Mouse (Mus musculus): ENCODE data around the gene Ptprm.

Gene Ptprm

DNA sequence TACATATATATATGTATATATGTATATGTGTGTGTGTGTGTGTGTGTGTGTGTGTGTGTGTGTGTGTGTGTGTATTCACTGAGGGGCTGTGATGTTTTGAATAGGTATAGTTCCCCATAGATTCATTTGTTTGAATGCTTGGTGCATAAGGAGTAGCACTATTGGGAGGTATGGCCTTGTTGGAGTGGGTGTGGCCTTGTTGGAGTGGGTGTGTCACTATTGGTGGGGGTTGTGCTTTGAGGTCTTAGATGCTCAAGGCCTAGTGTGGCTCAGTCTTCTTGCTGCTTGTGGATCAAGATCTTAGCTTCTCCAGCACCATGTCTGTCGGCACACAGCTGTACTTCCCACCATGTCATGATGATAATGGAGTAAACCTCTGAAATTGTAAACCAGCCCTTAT, 138.9 kb downstream of the Ptprm start:
- DNase-seq (ENCODE audit: low read depth): no peak

DNA sequence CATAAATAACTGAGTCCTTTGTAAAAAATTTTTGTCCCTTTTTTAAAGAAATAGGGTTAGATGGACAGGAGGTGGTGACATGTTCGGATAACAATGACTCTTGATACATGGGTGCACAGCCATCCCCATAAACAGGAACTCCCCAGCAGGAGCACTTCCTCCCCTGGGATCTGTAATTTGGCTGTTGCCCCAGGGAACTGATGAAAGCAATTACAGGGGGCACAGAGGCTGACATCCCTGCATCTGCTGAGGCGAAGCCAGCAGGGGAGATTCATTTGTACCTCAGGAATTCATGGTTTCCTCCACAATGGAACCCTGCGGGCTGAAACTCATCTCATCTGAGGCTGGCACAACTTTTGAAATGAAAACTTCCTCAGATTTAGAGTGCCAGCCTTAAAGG, 140.5 kb downstream of the Ptprm start:
- no peak for DNase-seq (ENCODE audit: low read depth)

DNA sequence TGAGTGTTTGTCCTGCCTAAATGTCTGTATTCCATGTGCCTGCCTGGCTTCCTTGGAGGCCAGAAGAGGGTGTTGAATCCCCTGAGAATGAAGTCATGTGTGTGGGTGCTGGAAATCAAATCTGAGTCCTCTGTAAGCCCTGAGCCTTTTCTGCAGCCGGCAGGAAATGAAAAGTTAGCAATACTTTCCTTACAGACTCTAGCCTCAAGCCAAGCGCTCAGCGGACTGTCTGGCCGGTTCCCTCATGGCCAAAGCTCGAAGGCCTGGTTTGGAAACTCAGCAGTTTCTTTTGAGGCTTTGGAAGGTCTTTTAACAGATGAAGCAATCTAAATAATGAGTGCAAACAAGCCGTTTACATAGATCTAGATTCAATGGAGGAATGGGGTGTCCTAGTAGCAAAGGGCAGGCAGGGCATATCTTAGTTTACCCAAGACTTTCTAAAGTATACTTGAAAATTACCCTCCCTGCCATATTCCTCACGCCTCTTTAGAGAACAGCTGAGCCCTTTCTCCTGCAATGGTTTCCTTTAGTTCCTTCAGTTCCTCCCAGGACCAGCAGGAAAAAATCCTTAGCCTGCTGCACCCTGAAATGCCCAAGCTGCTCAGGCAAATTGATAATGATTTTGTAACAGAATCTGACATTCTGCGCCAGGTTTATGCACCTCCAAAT, 144.4 kb downstream of the Ptprm start:
- no peak for DNase-seq (ENCODE audit: low read depth)

DNA sequence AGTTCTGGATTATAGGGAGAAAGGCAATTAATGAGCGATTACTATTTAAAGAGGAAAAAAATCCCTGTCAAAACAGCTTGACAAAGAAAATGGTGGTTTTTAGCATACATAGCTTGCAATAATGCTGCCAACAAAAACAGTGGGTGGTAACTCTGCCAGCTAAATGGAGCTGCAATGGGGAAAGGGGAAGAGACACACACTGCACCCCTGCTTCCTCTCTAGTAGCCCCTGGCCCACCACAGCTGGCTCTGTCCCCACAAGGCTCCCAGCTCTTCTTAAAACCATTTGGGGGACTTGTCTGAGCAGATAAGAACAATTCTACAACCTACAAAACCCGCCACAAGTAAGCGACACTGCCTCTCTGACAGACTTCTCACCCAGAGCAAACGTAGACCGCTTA, 145.7 kb downstream of the Ptprm start:
- DNase-seq (ENCODE audit: low read depth): no peak

DNA sequence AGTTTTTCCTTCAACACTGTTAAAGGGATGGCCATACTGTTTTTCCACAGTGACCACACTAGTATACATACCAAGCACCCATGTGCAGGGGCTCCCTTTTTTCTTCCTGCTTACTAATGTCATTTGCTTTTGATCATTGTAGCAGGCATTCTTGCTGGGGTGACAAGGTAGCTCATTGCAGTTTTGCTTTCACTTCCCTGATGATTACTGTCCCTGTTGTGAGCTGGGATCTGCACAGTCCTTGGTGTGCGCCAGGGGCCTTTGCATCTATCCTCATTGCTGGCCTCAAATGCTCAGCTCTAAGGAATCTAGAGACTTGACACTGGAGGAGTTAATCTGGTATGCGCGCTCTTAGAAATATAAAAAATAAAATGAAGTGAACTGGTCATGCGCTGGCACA, 147.3 kb downstream of the Ptprm start:
- DNase-seq (ENCODE audit: low read depth): no peak

DNA sequence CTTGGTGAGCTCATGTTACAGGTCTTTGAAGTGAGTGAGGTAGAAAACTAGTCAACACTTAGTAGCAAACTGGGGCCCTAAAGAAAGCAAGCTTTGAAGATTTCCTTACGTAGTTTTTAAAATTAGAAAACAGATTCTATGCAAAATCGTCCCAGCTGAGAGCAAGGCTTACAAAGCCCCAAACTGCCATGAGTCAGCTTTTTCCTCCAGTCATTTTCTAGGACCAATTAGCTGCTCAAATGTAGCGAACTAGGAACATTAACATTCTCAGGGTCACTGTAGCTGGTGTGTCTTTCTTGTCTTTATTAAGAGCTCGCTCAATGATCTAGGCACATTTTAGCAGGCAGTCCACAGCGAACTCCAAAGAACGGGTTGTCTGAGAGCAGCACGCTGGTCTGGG, 153.1 kb downstream of the Ptprm start:
- no peak for DNase-seq (ENCODE audit: low read depth)

DNA sequence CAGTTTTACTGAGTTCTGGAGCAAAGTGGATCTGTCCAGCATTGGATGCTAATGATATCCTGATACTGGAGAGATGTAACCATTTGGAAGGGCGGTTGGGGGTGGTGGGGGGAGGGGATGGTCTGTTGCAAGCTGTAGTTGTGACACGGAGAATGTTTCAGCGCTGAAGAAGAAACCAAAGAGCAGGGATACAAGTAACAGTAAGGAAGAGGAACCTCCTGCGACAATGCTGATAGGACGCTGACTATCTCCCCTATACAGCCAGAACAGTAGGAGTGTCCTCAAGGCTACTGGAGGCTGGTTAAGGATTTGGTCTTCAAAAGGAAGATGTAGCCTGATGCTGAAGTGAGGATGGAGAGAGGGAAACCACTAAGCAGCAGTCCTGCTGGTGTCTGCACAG, 160.5 kb downstream of the Ptprm start:
- no peak for DNase-seq (ENCODE audit: low read depth)

DNA sequence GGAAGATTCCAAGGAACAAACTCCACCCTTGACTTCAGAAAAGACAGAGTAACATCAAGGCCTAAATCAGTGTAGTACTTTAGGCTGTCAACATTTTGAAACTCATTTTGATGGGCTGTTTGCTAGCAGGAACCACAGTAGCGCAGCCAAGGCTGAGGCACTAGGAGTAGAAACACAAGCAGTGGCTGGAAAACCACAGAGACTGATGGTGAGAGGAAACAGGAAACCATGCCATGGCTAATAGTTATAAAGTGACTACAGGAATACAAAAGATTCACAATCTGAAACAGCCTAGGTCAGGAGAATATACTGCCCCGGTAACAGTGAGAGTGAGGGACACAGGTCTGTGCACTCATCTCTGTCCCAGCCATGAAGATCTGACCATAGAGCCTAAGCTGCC, 165.7 kb downstream of the Ptprm start:
- DNase-seq (ENCODE audit: low read depth): no peak

DNA sequence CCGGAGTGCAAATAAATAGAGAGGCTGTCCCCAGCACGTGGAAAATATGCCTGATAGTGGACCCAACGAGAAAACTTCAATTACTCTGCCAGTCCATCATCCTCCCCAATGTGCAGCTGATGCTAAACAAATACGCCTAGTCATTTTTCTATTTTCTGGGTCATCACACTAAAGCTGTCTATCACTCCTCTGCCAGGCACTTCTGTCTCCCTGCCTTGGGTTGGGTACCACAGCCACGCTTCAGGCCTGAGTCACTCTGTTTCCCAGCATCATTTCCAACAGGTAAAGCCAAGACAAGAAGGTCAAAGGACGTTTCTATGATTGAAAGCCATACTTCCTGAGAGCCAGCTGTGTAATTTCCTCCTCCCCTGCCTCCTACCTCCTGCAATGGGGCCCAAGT, 167.4 kb downstream of the Ptprm start:
- DNase-seq (ENCODE audit: low read depth): no peak

DNA sequence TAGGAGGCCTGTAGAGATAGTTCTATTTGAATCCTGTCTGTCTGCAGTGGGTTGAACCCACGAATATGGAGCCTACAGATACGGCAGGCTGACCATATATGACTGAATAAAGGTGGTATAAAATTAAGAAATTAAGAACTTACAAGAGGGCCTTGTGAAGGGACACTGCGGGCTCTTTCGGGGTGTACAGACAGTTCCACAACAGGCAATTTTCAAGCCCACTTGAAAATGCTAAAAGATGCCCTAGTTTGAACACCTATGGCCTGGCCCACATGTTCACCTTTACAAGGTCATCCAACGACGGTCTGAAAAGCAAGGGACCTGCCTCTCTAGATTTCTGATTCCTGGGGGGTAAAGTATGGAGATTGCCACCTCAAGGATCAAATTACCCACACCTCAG, 168.3 kb downstream of the Ptprm start:
- no peak for DNase-seq (ENCODE audit: low read depth)

DNA sequence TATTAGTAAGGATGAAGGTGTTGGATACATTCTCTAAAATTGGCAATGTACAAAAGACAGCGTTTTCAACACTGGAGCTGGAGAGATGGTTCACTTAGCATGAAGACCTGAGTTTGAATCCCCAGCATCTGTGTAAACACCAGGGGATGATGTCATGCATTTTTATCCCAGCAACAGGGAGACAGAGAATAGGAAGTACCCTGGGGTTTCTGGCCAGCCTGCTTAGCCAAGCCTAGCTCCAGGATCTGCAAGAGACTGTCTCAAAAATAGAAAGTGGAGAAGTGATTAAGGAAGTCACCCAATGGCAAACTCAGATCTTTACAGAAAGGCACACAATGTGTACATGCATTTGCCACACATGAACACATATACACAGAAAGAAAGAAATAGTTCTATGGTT, 174.8 kb downstream of the Ptprm start:
- no peak for DNase-seq (ENCODE audit: low read depth)

DNA sequence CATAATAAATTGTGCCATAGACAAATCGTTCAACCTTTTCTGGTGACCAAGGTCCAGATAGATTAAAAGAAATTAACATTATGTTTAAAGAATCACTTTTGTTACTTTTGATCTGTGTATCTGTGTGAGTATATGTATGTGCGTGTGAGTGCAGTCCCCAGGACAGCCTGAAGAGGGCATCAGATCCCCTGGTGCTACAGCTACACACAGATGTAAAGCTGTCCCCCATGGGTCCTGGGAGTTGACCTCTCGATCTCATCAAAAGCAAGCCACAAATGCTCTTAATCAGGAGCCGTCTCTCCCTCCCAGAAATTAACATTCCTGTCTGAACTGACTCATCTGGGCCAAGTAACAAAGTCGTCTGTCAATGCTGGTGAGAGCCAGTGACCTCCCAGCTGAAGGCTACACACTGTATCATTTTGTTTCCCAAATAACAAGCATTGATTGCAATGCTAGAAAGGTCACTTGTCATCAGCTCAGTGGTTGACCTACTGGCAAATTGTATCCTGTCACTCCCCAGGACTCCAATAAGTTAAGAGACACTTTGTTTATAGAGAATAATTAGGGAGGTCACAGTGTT, 175.5 kb downstream of the Ptprm start:
- no peak for DNase-seq (ENCODE audit: low read depth)

DNA sequence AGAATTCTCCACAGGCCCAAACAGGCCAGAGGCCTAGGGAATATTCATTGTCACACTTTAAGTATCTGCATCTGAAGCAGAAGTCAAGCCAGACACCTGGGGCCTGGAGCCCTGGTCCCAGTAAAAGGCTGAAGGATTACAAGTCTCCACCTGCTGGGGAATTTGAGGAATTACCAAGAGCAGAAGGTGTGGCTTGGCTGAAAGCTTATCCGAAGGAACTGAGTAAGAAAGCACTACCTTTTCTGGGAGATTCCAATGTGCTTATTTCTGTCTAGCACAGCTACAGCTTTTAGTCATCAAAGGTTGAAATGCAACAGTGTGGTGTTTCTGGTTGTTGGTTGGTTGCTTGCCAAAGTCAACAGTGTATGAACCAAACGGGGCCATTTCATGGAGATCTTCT, 178.4 kb downstream of the Ptprm start:
- DNase-seq (ENCODE audit: low read depth): no peak

DNA sequence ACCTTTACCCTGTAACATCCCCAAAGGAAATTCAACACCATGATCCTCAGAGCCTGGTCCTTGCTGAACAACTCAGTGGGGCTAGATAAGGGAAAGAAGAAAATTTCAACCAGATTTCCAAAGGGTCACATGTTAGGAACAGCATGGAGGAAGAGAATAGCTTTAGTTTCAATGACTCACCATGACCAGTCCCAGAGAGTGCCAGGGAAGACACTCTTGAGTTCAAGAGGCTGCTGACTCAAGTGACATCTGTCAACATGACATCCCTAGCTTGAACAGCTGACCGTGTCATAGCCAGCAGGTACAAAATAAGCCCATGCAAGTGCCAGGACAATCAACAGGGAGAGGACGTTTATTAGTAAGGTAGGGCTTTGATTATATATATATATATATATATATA, 182.9 kb downstream of the Ptprm start:
- no peak for DNase-seq (ENCODE audit: low read depth)

DNA sequence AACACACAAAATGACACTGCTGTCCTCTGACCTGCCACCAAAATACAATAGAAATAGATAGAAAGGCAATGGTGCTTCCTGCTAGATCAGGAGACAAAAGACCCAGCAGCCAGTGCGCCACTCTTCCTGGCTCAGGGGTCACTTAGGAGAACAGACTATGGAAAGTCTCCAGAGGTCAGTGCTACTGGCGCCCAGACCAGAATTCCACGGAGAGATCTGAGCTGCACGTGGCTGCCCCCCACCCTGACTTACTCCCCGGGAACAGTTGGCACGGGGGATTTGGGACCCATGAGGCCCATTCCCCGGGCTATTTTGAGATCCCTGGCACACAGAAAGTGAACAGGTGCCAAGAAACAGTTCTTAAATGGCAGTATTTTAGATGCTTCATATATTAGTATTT, 183.6 kb downstream of the Ptprm start:
- DNase-seq (ENCODE audit: low read depth): no peak

DNA sequence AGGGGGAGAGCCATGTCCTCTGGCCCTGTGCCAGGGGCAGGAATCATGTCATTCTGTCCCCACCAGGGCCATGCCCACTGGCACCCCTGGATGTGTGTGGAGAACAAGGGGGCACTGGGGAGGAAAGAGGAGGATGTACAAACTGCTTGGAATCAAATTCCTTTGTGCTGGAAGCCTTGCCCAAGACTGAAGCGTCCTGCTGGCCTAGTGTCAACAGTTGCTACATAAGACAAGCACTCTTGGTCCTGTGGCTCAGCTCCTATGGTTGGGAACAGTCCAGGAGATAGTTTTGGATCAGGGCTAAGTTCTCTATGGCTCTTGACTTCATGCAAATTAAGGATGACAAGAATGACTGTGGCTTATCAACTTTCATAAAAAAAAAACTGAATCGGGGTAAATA, 188.4 kb downstream of the Ptprm start:
- DNase-seq (ENCODE audit: low read depth): no peak

DNA sequence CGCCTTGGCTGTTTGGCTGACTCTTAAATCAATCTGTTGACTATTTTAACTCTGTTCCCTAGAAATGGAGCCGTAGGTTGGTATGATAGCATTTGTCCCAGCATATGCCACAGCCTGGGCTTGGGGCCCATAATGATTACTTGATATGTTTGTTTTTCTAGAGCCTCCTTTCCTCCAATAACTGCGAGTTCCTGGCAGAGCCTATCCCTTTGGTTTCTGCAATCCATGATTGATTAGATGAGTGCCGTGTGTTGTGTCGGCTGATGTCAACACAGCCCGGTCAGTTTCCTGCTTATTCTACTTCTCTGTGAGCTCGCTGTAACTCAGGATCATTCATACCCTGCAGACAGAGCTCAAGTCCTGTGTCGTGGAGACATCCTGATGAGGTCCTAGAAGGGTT, 194.6 kb downstream of the Ptprm start:
- no peak for DNase-seq (ENCODE audit: low read depth)

DNA sequence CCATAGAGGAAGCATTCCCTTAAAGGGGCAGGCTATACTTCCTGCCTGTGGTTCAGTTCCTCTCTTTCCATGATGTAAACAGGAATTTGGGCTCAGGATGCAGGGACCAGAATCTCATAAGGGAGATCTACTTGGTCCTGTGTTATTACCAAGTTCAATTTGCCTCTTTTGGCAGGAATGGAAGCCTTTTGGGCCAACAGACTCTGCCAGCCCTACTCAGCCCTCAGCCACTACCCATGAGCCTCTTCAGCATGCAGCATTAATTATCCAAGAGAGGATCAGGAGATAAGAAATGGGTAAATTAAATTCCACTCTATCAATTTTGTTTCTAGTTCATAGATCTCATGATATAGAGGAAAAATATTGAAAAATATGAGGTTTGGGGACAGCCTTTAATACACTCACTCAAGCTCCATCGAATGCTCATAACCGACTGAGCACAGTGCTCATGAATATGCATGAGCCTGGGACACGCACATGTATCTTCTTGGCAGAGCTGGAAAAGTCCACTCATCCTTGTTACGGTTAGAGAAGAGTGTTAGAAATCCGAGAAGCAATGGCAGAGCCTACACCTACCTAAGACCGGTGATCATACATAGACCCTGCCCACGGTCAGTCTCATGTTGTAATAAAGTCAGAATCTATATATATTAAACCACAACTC, 197.0 kb downstream of the Ptprm start:
- no peak for DNase-seq (ENCODE audit: low read depth)

DNA sequence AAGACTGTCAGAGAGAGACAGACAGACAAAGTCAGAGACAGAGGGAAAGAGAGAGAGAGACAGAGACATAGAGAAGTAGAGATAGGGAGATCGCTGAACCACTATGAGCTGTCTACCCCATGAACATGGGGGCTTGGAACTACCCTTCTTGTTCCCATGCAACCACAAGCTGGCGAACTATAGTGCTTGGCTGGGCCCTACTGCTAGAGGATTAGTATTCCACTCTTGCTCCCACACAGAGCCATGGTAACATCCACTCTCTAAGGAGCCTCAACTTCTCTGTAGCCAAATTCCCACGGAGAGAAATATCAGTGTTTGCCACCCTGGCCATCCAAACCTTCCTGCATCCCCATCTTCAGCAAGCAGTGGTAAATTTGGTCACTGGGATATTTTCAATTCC, 202.0 kb downstream of the Ptprm start:
- no peak for DNase-seq (ENCODE audit: low read depth)

DNA sequence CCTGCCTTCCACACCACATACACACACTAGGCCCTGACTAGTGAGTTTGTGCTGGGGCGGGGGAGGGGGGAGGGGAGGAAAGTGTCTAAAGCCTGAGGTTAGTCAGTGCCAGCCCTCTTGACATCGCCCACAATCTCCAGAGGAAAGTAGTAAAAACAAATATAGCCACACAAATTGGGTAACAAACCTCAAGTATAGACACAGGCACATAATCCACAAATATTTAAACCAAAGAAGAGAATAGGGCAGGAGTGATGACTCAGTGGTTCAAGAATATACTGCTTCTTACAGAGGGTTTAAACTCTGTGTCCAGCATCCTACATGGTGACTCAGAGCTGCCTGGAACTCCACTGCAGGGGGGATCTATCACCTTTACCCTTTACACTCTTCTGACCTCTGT, 203.8 kb downstream of the Ptprm start:
- DNase-seq (ENCODE audit: low read depth): no peak

DNA sequence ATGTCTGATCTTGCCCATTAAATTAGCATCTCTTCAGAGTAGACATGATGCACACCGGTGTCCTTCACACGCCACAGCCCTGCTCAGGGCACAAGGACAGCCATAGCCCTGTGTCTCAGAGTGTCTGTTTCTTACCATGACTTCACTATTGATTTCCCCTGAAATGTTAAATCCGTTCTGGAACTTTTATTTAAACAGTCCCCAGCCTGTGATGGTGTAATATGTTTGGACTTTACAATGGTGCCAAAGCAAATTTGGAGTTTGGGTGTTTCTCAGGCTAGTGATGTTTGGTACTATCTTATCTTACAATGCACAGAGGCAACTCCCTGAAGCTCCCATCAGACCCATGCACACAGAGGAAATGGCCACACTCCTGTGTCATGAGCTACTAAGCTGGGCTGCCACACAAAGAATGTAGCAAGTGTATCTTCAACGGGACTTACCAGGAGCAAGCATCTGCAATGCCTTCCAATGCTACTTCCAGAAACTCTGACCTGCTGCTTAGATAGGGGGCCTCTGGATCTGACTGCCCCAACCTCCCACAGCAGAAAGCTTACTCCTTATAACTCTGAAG, 212.0 kb downstream of the Ptprm start:
- no peak for DNase-seq (ENCODE audit: low read depth)

DNA sequence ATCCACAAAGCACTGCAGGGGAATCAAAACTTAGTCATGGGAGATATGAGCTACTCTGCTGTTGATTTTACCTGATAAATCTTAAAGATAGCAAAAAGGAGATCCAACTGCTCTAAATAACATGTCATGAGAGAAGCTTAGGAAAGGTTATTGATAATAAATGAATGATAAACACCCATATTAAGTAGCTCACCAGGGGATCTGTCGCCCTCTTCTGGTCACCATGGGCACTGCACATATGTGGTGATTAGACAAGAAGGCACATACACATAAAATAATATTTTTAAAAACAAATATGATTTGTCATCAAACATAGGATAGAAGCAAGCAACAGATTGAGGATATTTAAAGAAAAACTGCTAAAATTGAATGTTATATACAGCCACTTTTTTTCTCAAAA, 213.8 kb downstream of the Ptprm start:
- DNase-seq (ENCODE audit: low read depth): peak; percentile 4

DNA sequence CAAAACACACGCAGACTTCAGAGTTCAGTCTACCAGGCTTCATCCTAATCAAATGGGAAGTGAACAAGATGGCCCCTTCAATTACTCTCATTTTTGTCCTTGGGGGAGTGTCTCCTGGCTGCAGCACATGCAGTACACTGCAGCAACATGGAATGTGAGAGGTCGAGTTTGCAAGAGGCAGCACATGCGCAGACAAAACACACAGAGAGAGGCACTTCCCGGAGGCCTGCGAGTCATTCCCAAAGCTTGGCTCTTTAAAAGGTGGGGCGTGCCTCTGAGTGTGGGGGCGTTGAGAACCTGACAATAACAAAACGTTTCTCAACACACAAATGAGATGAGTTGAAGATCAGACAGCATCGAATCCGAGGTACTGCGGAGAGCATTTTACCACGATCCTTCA, 215.3 kb downstream of the Ptprm start:
- DNase-seq (ENCODE audit: low read depth): no peak

DNA sequence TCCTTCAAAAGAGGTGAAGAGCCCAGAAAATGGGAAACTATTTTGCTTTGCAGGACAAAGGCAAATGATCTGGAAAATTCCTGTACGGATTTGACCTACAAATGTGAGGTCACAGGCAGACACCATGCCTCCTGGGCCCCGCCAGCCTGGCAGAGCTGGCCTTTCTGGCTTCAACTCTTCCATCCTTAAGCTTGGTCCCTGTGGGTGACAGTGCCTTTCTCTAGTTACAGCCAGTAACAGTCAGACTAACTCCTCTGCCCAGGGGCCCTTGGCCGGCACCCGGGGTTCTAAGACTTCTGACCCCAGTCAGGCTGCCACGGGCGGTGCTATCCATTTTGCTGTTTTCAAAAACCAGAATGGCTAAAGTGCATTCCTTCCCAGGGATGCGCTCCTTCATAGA, 217.4 kb downstream of the Ptprm start:
- DNase-seq (ENCODE audit: low read depth): no peak
